Mouse (Mus musculus): ENCODE measurements around the gene Gpr135. TPM values are rescaled to one million over a fixed set of nuclear protein-coding genes. Genes with fewer than 3 reads are reported as not detected.
A peak's percentile ranks its signal among the peaks of the same experiment; 100 is the strongest.

Gpr135 gene
- total RNA-seq (2017) = 0.19 TPM in 1 of 2 replicates, not detected in the other

DNA sequence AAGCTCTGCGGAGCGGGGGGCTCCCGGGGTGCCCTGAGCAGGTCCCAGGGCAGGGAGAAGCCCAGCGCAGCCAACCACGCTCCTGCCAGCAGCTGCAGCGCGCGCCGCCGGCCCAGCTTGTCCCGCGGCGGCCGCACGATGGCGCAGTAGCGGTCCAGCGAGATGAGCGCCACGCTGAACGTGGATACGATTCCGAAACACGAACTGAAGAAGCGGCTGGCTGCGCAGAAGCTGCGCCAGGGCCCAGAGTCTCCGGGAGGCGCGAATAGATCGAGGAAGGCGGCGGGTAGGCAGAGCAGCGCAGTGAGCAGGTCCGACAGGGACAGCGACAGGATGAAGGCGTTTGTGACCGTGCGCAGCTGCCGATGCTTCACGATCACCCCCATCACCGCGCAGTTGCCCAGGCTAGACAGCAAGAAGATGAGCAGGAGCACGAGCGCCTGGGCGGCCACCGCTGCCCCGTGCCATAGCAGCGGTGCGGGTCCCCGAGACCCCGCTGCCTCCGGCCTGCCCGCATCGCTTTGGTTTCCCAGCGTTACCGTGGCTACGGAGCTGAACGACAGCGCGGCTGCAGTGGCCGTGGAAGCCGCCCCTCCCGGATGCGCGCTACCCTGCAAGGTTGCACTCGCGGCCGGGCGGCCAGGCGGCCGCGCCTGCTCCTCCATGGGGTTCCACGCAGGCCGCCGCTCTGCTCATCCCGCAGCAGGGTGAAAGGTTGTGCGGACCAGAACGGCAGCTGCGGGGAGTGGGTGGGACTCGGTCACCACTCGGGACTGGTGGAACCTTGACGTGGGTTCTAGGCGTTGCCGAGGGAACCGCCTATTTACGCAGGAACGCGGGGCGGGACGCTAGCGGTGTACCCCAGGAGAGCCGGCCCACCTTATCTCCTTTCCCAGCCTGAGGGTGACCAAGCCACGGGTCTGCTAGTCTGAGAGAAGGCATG, at the start of gene Gpr135:
TSS of gene Gpr135 (minus strand) at position 799 of the 943 bp plus-strand sequence.
- ATAC-seq (replicated peaks in 1 of 2; ENCODE audit: insufficient read depth in 1 of 2, low FRiP score in 2 of 2, low TSS enrichment in 1 of 2, low read depth in 1 of 2, poor library complexity in 2 of 2, severe bottlenecking in 2 of 2) = peak; percentile 85 to 88

DNA sequence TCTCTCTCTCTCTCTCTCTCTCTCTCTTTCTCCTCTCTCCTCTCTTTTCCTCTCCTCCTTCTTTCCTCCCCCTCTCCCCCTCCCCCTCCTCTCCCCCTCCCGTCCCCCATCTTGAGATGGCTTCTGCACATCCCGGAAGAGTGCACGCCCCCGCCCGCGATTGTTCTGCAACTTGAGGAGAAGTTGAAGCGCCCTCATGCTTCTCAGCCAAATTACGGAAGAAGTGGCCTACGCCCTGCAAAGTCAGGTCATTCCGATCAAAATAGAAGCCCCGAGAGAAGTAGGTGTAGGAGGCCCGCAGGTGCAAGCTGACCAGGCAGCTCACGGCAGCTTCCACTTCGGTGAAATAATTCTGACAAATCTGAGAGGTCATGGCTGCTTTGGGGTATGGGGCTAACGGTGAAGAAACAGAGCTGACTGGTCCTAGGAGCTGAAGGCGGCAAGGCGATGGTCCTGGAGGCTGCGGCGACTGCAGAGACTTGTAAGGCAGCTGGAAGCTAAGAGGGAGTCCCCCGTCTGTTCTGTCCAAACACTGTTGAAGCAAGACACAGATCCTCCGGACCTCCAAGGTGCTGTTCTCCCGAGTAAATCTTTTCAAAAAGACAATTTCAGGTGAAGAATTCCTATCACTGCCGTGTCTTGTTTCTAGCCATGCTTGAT, 44.9 kb upstream of the Gpr135 start:
- ATAC-seq (replicated peaks in 1 of 2; ENCODE audit: insufficient read depth in 1 of 2, low FRiP score in 2 of 2, low TSS enrichment in 1 of 2, low read depth in 1 of 2, poor library complexity in 2 of 2, severe bottlenecking in 2 of 2) = no peak

DNA sequence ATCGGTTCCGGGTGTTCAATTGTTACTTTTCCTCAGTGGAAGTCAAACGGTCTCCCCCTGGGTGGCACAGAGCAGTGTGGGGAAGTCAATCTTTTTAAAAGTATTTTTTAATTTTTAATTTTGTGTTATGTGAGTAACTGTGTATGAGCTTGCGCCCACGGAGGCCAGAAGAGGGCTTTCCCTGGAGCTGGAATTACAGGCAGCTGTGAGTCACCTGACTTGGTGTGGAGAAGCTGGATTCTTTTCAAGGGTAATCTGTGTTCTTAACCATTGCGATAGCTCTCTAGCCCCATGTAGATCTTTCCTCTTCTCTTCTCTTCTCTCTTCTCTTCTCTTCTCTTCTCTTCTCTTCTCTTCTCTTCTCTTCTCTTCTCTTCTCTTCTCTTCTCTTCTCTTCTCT, 44.2 kb upstream of the Gpr135 start:
- no peak for ATAC-seq (replicated peaks in 1 of 2; ENCODE audit: insufficient read depth in 1 of 2, low FRiP score in 2 of 2, low TSS enrichment in 1 of 2, low read depth in 1 of 2, poor library complexity in 2 of 2, severe bottlenecking in 2 of 2)

DNA sequence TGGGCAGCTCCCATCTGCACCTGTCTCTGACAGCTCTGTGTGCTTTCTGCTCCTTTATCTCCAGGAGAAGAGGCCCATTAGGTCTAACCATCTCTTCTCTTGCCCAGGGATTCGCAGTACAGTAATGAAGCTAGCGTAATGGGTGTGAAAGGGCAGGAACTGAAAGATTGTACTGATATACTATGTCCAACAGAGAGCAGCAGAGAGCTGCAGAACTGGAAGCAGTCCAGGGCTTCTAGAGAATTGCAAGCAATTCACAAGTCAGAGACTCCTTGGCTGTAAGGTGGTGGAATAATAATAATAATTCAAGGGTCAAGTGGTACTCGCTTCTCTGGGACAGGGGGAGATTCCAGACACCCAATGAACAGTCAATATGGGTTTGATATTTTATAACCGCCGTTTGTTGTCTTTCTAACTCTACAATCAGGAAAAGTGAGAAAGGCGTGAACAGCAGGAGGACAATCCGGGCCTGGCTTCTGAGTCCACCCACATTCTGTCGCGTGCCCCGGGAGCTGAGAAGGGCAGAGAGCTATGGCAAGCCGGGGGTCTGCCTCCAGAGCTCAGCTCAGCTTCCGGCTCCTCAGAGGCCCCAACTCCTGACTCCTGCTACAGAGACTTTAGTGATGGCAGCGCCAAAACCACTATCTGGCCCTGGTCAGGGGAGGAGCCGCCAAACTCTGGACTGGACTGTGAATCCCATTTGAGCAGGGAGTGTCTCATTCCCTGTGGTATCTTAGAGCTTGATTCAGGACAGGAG, 33.8 kb upstream of the Gpr135 start:
- peak; percentile 81 to 83 for ATAC-seq (replicated peaks in 1 of 2; ENCODE audit: insufficient read depth in 1 of 2, low FRiP score in 2 of 2, low TSS enrichment in 1 of 2, low read depth in 1 of 2, poor library complexity in 2 of 2, severe bottlenecking in 2 of 2)

GRCm38 (mm10) chr12:72104027-72104426, 33.1 kb upstream of the Gpr135 start:
- no peak for ATAC-seq (replicated peaks in 1 of 2; ENCODE audit: insufficient read depth in 1 of 2, low FRiP score in 2 of 2, low TSS enrichment in 1 of 2, low read depth in 1 of 2, poor library complexity in 2 of 2, severe bottlenecking in 2 of 2)

DNA sequence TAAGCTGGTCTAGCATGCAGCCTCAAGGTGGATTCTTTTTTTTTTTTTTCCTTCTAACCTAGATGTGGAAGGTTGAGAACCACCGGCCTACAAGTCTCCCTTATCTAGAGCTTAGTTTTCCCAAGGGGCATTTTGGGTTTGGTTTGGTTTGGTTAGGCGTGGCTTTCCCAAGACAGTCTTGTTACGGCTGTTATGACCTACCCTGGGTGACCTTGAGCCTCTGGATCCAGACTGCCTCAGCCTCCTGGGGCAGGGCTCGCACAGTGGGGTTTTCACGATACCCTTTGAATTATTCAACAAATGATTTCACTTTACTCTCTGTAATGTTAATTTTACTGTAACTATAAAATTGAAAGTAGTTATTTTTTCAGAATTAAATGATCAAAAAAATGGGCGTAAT, 31.9 kb upstream of the Gpr135 start:
- no peak for ATAC-seq (replicated peaks in 1 of 2; ENCODE audit: insufficient read depth in 1 of 2, low FRiP score in 2 of 2, low TSS enrichment in 1 of 2, low read depth in 1 of 2, poor library complexity in 2 of 2, severe bottlenecking in 2 of 2)

GRCm38 (mm10) chr12:72096966-72097365, 26.0 kb upstream of the Gpr135 start:
- ATAC-seq (replicated peaks in 1 of 2; ENCODE audit: insufficient read depth in 1 of 2, low FRiP score in 2 of 2, low TSS enrichment in 1 of 2, low read depth in 1 of 2, poor library complexity in 2 of 2, severe bottlenecking in 2 of 2) = no peak

DNA sequence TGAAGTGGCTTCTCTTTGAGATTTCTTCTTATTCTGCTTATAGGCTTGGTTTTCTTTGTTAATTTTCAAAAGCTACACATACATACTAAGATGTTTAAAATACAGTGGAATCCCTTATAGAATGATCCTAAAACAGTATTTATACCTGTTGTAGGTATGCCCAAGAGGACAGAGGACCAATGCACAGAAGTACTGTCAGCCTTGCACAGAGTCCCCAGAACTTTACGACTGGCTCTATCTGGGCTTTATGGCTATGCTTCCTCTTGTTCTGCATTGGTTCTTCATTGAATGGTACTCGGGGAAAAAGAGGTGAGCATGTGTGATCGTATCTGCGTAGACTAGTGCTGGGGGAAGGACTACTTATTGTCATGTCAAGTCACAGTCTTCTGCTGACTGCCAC, 18.9 kb upstream of the Gpr135 start:
- no peak for ATAC-seq (replicated peaks in 1 of 2; ENCODE audit: insufficient read depth in 1 of 2, low FRiP score in 2 of 2, low TSS enrichment in 1 of 2, low read depth in 1 of 2, poor library complexity in 2 of 2, severe bottlenecking in 2 of 2)

DNA sequence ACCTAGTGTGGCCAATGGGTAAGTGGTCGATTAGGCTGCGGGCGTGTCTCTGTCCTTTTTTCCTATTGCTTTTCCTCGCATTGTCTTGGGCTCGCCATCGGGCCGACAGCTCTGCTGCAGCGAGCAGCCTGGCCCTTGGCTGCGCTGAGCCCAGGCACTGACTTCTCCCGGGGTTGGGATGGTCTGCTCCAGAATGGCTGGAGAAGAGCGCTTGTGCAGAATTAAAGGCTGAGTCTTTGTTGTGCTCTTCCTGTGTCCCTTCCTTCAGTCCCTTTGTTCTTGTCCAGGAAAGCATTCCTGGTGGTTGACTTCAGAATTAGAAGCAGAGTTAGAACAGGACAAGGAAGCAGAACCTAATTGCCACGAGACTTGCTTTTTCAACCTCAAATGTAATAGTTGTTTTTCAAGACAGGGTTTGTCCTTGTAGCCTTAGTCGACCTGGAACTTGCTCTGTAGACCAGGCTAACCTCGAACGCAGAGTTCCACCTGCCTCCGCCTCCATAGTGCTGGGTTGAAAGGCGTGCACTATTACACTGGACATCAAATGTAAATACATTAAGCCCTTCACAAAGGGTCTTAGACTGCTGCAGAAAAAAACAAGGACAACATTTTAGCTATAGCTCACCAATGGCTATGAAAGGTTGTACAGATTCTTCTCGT, 15.4 kb upstream of the Gpr135 start:
- peak in 1 of 2 experiments; percentile 27; a peak in 1 of 4 replicates for ATAC-seq (replicated peaks in 1 of 2; ENCODE audit: insufficient read depth in 1 of 2, low FRiP score in 2 of 2, low TSS enrichment in 1 of 2, low read depth in 1 of 2, poor library complexity in 2 of 2, severe bottlenecking in 2 of 2)

DNA sequence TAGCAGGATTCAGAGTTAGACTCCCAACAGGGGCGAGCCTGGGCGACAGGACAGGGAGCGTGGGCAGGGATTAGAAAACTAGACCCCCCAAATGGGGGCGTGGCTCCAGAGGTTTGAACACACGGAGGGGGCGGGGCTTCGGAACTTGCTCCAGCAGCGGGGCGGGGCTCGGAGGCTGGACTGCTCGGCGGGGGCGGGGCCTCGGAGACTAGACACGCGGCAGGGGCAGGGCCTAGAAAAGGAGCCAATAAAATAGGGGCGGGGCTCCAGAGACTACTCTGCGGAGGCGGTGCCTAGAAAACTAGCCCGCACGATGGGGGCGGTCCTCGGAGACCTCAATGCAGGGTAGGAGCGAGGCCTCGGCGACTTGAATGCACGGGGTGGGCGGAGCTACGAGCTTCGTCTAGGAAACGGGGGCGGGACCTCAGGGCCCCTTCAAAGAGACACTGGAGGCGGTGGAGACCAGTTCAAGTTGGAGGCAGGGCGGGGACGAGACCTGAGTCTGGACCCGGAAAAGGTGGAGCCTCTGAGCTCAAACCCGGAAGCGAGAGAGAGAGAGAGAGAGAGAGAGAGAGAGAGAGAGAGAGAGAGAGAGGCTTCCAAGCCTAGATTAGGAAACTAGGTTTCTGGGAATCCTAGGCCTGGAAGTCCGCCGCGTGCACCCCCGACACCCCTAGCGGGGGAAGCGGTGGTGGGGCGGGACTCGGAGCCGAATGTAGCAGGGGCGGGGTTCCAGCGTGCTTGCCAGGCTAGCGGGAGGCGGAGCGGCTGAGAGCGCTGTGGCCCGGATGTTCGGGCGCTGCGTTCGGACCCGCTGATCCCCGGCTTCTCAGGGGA, 14.6 kb upstream of the Gpr135 start, which contains the start of the genes L3hypdh and Jkamp:
TSS of gene L3hypdh (minus strand) at position 111 of the 837 bp plus-strand sequence.
TSS of gene Jkamp (plus strand) at position 261 of the 837 bp plus-strand sequence.
- ATAC-seq (replicated peaks in 1 of 2; ENCODE audit: insufficient read depth in 1 of 2, low FRiP score in 2 of 2, low TSS enrichment in 1 of 2, low read depth in 1 of 2, poor library complexity in 2 of 2, severe bottlenecking in 2 of 2) = peak; percentile 91 to 95

DNA sequence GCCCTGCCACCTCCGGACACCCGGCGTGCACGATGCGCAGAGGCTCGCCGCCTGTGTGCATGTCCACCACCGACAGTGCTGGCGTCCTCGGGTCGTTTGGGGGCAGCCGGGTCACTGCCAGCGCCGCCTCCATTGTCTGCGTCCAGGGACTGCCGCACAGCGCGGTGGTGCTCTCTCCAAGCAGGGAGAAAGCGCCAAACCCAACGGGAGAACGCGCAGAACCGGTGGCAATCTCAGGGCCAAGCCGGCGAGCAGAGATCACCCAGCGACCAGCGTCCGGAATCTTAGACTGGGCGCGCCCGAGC, 14.1 kb upstream of the Gpr135 start:
- ATAC-seq (replicated peaks in 1 of 2; ENCODE audit: insufficient read depth in 1 of 2, low FRiP score in 2 of 2, low TSS enrichment in 1 of 2, low read depth in 1 of 2, poor library complexity in 2 of 2, severe bottlenecking in 2 of 2) = peak in 1 of 2 experiments; percentile 9; a peak in 2 of 4 replicates

GRCm38 (mm10) chr12:72084261-72085023, 13.5 kb upstream of the Gpr135 start:
- peak in 1 of 2 experiments; percentile 1; a peak in 1 of 4 replicates for ATAC-seq (replicated peaks in 1 of 2; ENCODE audit: insufficient read depth in 1 of 2, low FRiP score in 2 of 2, low TSS enrichment in 1 of 2, low read depth in 1 of 2, poor library complexity in 2 of 2, severe bottlenecking in 2 of 2)

GRCm38 (mm10) chr12:72083265-72083664, 12.3 kb upstream of the Gpr135 start:
- ATAC-seq (replicated peaks in 1 of 2; ENCODE audit: insufficient read depth in 1 of 2, low FRiP score in 2 of 2, low TSS enrichment in 1 of 2, low read depth in 1 of 2, poor library complexity in 2 of 2, severe bottlenecking in 2 of 2) = no peak

DNA sequence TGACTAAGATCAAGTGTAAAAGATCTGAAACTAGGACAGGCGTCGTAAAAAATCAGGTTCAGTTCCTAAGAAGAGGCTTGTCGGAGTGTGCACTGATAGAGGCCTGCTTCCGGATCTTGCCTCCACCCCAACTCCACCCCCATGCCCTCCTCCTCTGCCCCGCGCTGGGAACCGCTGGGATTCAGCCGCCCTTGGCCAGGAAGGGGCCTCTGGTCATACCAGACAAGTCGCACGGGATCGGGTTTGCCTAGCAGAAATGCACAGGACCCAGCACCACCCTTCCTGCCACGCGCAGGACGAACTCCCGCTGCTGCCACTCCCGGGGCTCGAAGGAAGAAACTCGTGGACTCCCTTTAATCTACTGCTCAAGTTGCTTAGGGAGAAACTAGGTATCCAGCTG, 11.4 kb upstream of the Gpr135 start:
- ATAC-seq (replicated peaks in 1 of 2; ENCODE audit: insufficient read depth in 1 of 2, low FRiP score in 2 of 2, low TSS enrichment in 1 of 2, low read depth in 1 of 2, poor library complexity in 2 of 2, severe bottlenecking in 2 of 2) = no peak

DNA sequence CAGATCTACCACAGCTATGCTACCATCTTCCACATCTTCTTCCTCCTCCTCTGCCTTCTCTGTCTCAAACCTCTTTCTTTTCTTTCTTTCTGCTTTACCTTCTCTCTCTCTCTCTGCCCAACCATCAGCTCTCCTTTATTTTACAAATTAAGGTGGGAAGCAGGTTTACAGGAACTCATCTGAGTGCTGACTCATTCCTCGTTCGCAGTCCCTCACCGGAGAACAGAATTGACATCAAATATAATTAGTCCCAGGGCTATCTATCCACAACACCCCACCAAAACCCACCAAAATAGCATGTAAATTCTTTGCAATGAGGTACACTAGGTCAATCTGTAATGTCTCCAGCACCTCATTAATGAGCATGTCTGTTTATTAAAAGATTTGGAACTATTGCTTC, 11.0 kb upstream of the Gpr135 start:
- no peak for ATAC-seq (replicated peaks in 1 of 2; ENCODE audit: insufficient read depth in 1 of 2, low FRiP score in 2 of 2, low TSS enrichment in 1 of 2, low read depth in 1 of 2, poor library complexity in 2 of 2, severe bottlenecking in 2 of 2)

GRCm38 (mm10) chr12:72078248-72078647, 7.3 kb upstream of the Gpr135 start:
- no peak for ATAC-seq (replicated peaks in 1 of 2; ENCODE audit: insufficient read depth in 1 of 2, low FRiP score in 2 of 2, low TSS enrichment in 1 of 2, low read depth in 1 of 2, poor library complexity in 2 of 2, severe bottlenecking in 2 of 2)
